Mouse (Mus musculus): ENCODE data around the gene Rab43. TPM values are rescaled to one million over a fixed set of nuclear protein-coding genes. Genes with fewer than 3 reads are reported as not detected.

The Rab43 gene
- polyA plus RNA-seq (2012; rRNA removed): 13.3 and 23.7 TPM in 2 replicates
- polyA plus RNA-seq (2014; fragmentation: Nextera tagmentation; extraction: Ambion mirVana): 14.3 and 15.1 TPM in 2 replicates

GRCm38 (mm10) chr6:87811675-87812338, at the start of gene Rab43:
TSS of gene Rab43 (minus strand) at chr6:87812164.
- H3K4me3 ChIP-seq (replicated peaks; ENCODE audit: low read length): peak within 1 kb of the TSS; percentile 81
- WGBS: 0% methylated on average over 30 of the region's 56 CpGs
- H3K4me1 ChIP-seq (ENCODE audit: control insufficient read depth, insufficient read depth, low read length): peaks cover 10% of the 10 kb centered on the region
- H3K4me2 ChIP-seq (replicated peaks; ENCODE audit: low read depth, low read length, severe bottlenecking): peak within 1 kb of the TSS; percentile 71
- ATAC-seq (ENCODE audit: low FRiP score, low read depth) (peak; percentile 95), DNase-seq (ENCODE audit: low spot score) (peak; percentile 90)
- TF ChIP-seq POLR2A (IDR thresholded peaks at IDR 0.05; ENCODE audit: borderline replicate concordance, extremely low read depth, insufficient read depth, insufficient read length): no peak
- H3K9me3 ChIP-seq (ENCODE audit: control insufficient read depth, low read length): no peaks in the 10 kb centered on the region
- no peaks in the 10 kb centered on the region for H3K27me3 ChIP-seq (ENCODE audit: control insufficient read depth, insufficient read depth, low read length)
- H3K27ac ChIP-seq (replicated peaks; ENCODE audit: low read depth, low read length): peak within 1 kb of the TSS; percentile 74
- H3K9ac ChIP-seq (ENCODE audit: low read depth, low read length, severe bottlenecking): peak within 1 kb of the TSS; percentile 81
- H3K36me3 ChIP-seq (ENCODE audit: control insufficient read depth, insufficient read depth, low read length): peaks cover 28% of the 10 kb centered on the region

DNA sequence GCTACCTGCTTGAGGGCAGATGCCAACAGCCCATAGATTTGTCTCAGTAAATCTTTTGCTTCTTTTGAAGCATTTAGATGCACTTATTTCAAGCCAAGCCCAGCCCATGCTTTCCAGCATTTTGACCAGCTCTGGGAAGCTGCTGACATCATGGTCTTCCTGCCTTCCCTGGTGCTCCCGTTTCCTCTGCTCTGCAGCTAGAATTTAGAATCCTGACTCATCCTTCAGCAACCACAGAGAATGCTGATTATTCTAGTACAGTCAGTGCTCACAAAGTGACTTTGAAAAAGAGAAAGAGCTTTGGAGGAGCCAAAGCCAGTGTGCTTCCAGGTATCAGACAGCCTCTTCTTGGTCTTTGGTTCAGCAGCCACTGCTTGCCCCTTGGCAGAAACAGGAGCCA, 45.1 kb upstream of the Rab43 start:
- WGBS: 50% methylated on average over 1 of the region's 1 CpGs

DNA sequence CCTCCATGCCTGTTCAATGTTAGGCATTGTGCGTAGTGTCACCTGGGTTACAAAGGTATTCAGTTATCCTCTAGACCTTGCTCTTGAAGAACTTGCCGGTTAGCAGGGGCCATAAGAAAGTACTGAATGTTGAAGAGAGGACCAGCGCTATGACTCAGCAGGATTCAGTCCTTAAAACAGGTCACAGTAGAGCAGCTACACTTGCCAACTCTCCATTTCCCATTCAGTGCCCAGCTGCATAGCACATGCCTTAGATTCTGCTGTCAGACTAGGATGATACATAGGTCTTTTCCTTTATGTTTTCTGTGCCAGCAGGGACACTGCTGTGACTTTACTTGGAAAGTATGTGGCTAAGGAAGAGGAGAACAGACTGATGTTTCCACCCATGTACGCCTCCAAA, 41.5 kb upstream of the Rab43 start:
- H3K36me3 ChIP-seq (ENCODE audit: control insufficient read depth, insufficient read depth, low read length): peaks cover 4% of the 10 kb centered on the region
- H3K27me3 ChIP-seq (ENCODE audit: control insufficient read depth, insufficient read depth, low read length): no peaks in the 10 kb centered on the region
- no peaks in the 10 kb centered on the region for H3K9me3 ChIP-seq (ENCODE audit: control insufficient read depth, low read length)
- no peak overlapping the region for H3K4me2 ChIP-seq (replicated peaks; ENCODE audit: low read depth, low read length, severe bottlenecking)
- no peak overlapping the region for H3K9ac ChIP-seq (ENCODE audit: low read depth, low read length, severe bottlenecking)
- ATAC-seq (ENCODE audit: low FRiP score, low read depth) (no peak), DNase-seq (ENCODE audit: low spot score) (no peak)
- H3K4me3 ChIP-seq (replicated peaks; ENCODE audit: low read length): no peak overlapping the region
- H3K4me1 ChIP-seq (ENCODE audit: control insufficient read depth, insufficient read depth, low read length): peaks cover 5% of the 10 kb centered on the region
- TF ChIP-seq POLR2A (IDR thresholded peaks at IDR 0.05; ENCODE audit: borderline replicate concordance, extremely low read depth, insufficient read depth, insufficient read length): no peak
- 88% methylated on average over 4 of the region's 4 CpGs for WGBS
- no peak overlapping the region for H3K27ac ChIP-seq (replicated peaks; ENCODE audit: low read depth, low read length)

More for the DNA sequence above, 45.1 kb upstream of the Rab43 start:
- H3K4me2 ChIP-seq (replicated peaks; ENCODE audit: low read depth, low read length, severe bottlenecking): no peak overlapping the region
- H3K36me3 ChIP-seq (ENCODE audit: control insufficient read depth, insufficient read depth, low read length): no peaks in the 10 kb centered on the region
- no peak overlapping the region for H3K9ac ChIP-seq (ENCODE audit: low read depth, low read length, severe bottlenecking)
- no peaks in the 10 kb centered on the region for H3K4me1 ChIP-seq (ENCODE audit: control insufficient read depth, insufficient read depth, low read length)
- ATAC-seq (ENCODE audit: low FRiP score, low read depth) (no peak), DNase-seq (ENCODE audit: low spot score) (no peak)
- H3K27ac ChIP-seq (replicated peaks; ENCODE audit: low read depth, low read length): no peak overlapping the region
- H3K27me3 ChIP-seq (ENCODE audit: control insufficient read depth, insufficient read depth, low read length): no peaks in the 10 kb centered on the region
- H3K9me3 ChIP-seq (ENCODE audit: control insufficient read depth, low read length): no peaks in the 10 kb centered on the region
- H3K4me3 ChIP-seq (replicated peaks; ENCODE audit: low read length): no peak overlapping the region
- TF ChIP-seq POLR2A (IDR thresholded peaks at IDR 0.05; ENCODE audit: borderline replicate concordance, extremely low read depth, insufficient read depth, insufficient read length): no peak

DNA sequence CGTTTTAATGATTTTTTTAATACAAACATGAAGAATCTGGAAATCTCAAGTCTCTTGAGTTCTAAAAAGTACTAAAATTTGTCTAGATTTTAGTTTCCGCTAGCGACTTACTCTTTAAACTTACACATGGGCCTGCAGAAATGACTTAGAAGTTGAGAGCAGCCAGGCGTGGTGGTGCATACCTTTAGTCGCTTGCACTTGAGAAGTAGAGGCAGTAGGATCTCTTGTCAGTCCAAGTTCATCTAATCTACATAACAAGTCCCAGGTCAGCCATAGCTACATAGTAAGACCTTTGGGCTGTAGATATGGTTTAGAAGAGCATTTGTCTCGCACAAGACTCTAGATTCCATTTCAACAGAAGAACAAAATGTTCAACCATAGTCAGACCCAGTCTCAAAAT, 39.9 kb upstream of the Rab43 start:
- H3K4me2 ChIP-seq (replicated peaks; ENCODE audit: low read depth, low read length, severe bottlenecking): no peak overlapping the region
- H3K36me3 ChIP-seq (ENCODE audit: control insufficient read depth, insufficient read depth, low read length): peaks cover 10% of the 10 kb centered on the region
- ATAC-seq (ENCODE audit: low FRiP score, low read depth) (no peak), DNase-seq (ENCODE audit: low spot score) (no peak)
- 84% methylated on average over 6 of the region's 6 CpGs for WGBS
- no peak overlapping the region for H3K27ac ChIP-seq (replicated peaks; ENCODE audit: low read depth, low read length)
- H3K9ac ChIP-seq (ENCODE audit: low read depth, low read length, severe bottlenecking): no peak overlapping the region
- TF ChIP-seq POLR2A (IDR thresholded peaks at IDR 0.05; ENCODE audit: borderline replicate concordance, extremely low read depth, insufficient read depth, insufficient read length): no peak
- H3K9me3 ChIP-seq (ENCODE audit: control insufficient read depth, low read length): no peaks in the 10 kb centered on the region
- peaks cover 21% of the 10 kb centered on the region for H3K4me1 ChIP-seq (ENCODE audit: control insufficient read depth, insufficient read depth, low read length)
- H3K4me3 ChIP-seq (replicated peaks; ENCODE audit: low read length): peak overlapping the region; percentile 100; the same call in 1 of the 2 replicates
- H3K27me3 ChIP-seq (ENCODE audit: control insufficient read depth, insufficient read depth, low read length): no peaks in the 10 kb centered on the region

DNA sequence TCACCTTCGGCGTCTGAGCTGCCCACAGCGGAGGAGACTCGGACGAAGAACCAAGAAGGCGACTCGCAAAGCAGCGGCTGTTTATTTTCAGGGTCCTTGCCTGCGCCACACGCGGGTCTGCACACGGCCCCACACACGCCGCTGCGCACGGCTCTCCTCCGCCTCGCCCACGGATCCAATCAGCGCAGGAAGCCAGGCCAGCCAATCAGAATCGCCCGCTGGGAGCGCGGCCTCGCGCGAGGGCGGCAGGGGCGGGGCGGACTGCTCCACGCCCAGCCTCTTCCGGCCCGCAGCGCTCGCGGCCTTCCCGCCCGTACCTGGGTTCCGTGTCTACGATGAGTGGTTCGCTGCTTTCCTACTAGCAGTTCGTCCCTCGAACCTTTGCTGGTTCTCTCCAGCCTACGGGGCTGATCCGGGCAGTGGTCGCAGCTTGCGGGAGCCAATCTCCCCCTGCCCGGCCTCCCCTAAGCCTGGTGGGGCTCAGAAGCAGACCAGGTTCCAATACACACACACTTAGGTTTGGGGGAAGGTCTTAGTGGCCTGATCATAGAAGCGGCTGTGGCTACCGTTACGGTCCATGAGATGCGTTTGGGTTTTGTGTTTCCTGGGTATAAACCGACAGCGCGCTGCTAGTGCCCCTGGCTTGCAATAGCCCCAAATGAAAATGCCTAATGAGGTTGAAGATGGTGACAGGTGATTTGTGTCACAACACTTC, 39.1 kb upstream of the Rab43 start, which contains the start of gene Cnbp:
Gene Cnbp (minus strand): TSS at position 207 of the 715 bp plus-strand sequence.
- H3K9me3 ChIP-seq (ENCODE audit: control insufficient read depth, low read length): no peaks in the 10 kb centered on the region
- 0% methylated on average over 41 of the region's 55 CpGs for WGBS
- H3K27ac ChIP-seq (replicated peaks; ENCODE audit: low read depth, low read length): peak within 1 kb of the TSS; percentile 94
- H3K4me2 ChIP-seq (replicated peaks; ENCODE audit: low read depth, low read length, severe bottlenecking): peak within 1 kb of the TSS; percentile 74
- H3K27me3 ChIP-seq (ENCODE audit: control insufficient read depth, insufficient read depth, low read length): no peaks in the 10 kb centered on the region
- H3K4me3 ChIP-seq (replicated peaks; ENCODE audit: low read length): peak within 1 kb of the TSS; percentile 100
- peak within 1 kb of the TSS; percentile 100 for H3K9ac ChIP-seq (ENCODE audit: low read depth, low read length, severe bottlenecking)
- peaks cover 29% of the 10 kb centered on the region for H3K4me1 ChIP-seq (ENCODE audit: control insufficient read depth, insufficient read depth, low read length)
- H3K36me3 ChIP-seq (ENCODE audit: control insufficient read depth, insufficient read depth, low read length): peaks cover 10% of the 10 kb centered on the region
- peak; percentile 83; the same call in 1 of the 2 replicates for TF ChIP-seq POLR2A (IDR thresholded peaks at IDR 0.05; ENCODE audit: borderline replicate concordance, extremely low read depth, insufficient read depth, insufficient read length)
- peak; percentile 97 for DNase-seq (ENCODE audit: low spot score)
- peak; percentile 99 for ATAC-seq (ENCODE audit: low FRiP score, low read depth)
